Mouse (Mus musculus) erythroblast, embryonic 14.5 days (primary cell): ENCODE measurements around the gene Golt1a.

Experiments used
- GATA1 ChIP-seq: IDR thresholded peaks from 2 replicates; pipeline ENCODE4 v1.6.1; 2012; ENCODE audit warnings: low read length, inconsistent platforms, mixed read lengths
- TAL1 ChIP-seq: IDR thresholded peaks from 3 replicates; pipeline ENCODE4 v1.6.1; 2012; ENCODE audit warnings: low read length, inconsistent platforms, mixed read lengths

DNA sequence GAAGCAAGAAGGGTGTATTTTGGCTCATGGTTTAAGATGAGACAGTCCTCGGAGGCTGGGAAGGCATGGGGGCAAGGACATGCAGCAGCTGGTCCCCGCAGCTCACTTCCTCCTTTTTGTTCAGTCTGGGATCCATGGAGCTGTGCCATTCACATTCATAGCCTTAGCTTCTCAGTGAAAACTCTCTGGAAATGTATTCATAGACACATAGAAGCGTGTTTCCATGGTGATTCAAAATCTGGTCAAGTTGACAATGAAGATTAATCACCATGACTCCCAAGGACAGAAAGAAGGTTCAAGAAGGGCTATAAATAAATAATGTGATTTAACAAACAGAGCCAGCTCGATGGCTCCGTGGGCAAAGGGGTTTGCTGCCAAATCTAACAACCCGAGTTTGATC, 24.3 kb downstream of the Golt1a start:
- no peak for TF ChIP-seq TAL1
- no peak for TF ChIP-seq GATA1
